Mouse (Mus musculus) G1E (cell line): ENCODE measurements around the gene Naglu.

Experiments
- CTCF ChIP-seq: IDR thresholded peaks from 2 replicates; pipeline ENCODE4 v1.5.1; 2012; ENCODE audit warnings: low read depth, low read length, inconsistent platforms, mixed read lengths
- GATA1 ChIP-seq: IDR thresholded peaks from 2 replicates; pipeline ENCODE4 v1.6.1; 2012; ENCODE audit warnings: borderline replicate concordance, low read length, inconsistent platforms, mixed read lengths
- GATA2 ChIP-seq: IDR thresholded peaks from 2 replicates; pipeline ENCODE4 v1.6.1; 2012; ENCODE audit warnings: low read depth, low read length, inconsistent platforms, borderline replicate concordance
- POLR2AphosphoS5 ChIP-seq: IDR thresholded peaks from 2 replicates; pipeline ENCODE4 v1.6.1; 2012; ENCODE audit warnings: low read depth, low read length, inconsistent platforms; ENCODE audit not compliant: insufficient replicate concordance
- TAL1 ChIP-seq: conservative IDR thresholded peaks from 2 replicates; pipeline ENCODE4 v1.6.1; 2012; ENCODE audit warnings: low read depth, low read length, inconsistent platforms, mixed read lengths

- no peak for TF ChIP-seq CTCF
- no peak for TF ChIP-seq POLR2AphosphoS5
- no peak for TF ChIP-seq TAL1
- TF ChIP-seq GATA2: no peak
- no peak for TF ChIP-seq GATA1
Measured at GRCm38 (mm10) chr11:101058726-101059125, 11.1 kb upstream of the Naglu start.
